Mouse (Mus musculus) splenic B cell, adult 2 months (primary cell): ENCODE measurements around the gene Abhd15.
A peak's percentile ranks its signal among the peaks of the same experiment; 100 is the strongest.

Experiments
- DNase-seq: peaks from one replicate; pipeline ENCODE4 v3.0.0-alpha.2; 2011; ENCODE audit warnings: low read depth, low spot score
- H3K27me3 ChIP-seq: 2 replicates; pipeline ENCODE4 v1.6.1; 2012; ENCODE audit warnings: mild to moderate bottlenecking, low read length, moderate library complexity, mixed read lengths; ENCODE audit not compliant: control insufficient read depth, poor library complexity, insufficient read depth, severe bottlenecking
- H3K36me3 ChIP-seq: 2 replicates; pipeline ENCODE4 v1.6.1; 2012; ENCODE audit warnings: mild to moderate bottlenecking, low read length, moderate library complexity, mixed read lengths; ENCODE audit not compliant: control insufficient read depth, poor library complexity, insufficient read depth, severe bottlenecking

Gene Abhd15

DNA sequence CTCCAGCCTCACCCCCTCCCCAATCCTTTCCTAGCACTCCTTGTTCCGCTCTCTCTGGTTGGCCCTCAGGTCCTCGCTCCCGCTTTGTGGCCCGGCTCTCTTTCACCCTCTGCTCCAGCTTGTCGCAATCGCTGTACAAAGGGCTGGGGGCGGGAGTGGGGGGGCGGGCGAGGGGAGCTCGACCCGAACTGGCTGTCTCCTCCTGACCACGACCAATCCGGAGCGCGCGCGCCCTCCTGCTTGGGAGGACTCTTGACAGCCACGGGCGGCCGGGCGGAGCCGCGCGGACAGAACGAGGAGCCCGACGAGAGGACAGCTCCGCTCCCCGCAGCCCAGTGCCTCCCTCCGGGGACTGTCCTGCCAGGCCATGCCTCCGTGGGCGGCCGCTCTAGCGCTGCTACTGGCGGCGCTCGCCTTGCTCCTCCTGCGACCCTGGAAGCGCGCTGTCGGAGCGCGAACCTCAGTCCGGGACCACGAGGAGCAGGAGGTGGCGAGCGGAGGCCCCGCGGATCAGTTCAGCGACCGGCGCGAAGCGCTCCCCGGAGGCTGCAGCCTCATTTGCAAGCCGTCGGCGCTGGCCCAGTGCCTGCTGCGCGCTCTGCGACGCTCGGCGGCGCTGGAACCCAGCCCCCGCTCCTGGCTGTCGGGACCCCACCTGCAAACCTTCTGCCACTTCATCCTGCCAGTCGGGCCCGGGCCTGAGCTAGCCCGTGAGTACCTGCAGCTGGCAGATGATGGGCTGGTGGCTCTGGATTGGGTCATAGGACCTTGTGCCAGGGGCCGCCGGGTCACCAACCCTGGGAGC lies at the start of gene Abhd15:
Gene Abhd15 (plus strand): TSS at position 290 of the 805 bp plus-strand sequence.
- no peaks in the 10 kb centered on the region for H3K36me3 ChIP-seq
- peak; percentile 67 for DNase-seq

DNA sequence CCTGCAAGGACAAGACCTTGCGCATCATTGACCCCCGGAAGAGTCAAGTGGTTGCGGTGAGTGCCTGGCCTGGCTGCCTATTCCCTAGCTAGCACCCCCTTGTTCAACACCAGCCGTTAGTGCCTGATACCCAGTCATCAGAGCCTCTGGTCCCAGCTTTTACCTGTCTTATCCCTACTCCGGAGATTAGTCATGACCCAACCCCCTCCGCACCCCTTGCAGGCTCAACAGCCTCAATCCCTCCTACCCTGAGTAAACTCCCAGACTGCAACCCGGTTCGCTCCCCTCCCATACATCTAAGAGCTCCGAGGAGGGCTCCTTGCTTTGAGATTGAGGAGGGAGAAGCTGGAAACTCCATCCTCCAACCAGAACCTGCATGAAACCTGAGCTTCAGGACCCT lies 48.4 kb upstream of the Abhd15 start:
- no peak for DNase-seq
- H3K36me3 ChIP-seq: no peaks in the 10 kb centered on the region
- H3K27me3 ChIP-seq: no peaks in the 10 kb centered on the region

More for the DNA sequence above, at the start of gene Abhd15:
- H3K27me3 ChIP-seq: no peaks in the 10 kb centered on the region

DNA sequence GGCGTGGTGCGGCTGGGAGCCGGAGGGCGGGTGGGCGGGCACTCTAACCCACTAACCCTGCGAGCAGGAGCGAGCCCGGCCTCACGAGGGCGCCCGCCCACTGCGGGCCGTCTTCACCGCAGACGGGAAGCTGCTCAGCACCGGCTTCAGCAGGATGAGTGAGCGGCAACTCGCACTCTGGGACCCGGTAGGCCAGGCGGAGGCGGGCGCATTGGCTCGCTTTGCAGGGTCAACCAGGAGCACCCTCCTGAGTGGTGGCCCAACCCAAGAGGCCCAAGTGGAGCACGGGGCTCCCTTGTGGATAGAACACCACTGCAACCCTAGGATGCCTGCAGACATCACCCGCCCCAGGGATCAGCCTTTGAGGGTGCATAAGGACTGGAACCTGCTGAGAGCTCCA lies 47.8 kb upstream of the Abhd15 start:
- no peaks in the 10 kb centered on the region for H3K27me3 ChIP-seq
- no peaks in the 10 kb centered on the region for H3K36me3 ChIP-seq
- DNase-seq: peak; percentile 82

DNA sequence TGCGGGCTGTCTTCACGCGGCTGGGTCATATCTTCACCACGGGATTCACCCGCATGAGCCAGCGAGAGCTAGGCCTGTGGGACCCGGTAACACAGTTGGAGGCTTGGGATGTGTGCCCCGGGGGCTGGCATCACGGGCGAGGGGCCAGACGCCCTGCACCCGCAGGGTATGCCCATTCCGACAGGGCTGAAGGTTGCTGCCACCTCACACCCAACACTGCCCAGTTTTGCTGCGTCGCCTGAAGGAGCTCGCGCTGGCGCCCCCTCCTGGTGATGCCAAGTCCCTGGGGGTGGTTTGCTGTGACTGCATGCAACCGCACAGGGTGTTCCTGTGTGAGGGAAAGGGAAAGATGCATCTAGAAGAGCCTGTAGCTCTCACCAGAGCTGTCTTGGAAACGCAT lies 47.1 kb upstream of the Abhd15 start:
- no peaks in the 10 kb centered on the region for H3K36me3 ChIP-seq
- DNase-seq: peak; percentile 87
- H3K27me3 ChIP-seq: no peaks in the 10 kb centered on the region

DNA sequence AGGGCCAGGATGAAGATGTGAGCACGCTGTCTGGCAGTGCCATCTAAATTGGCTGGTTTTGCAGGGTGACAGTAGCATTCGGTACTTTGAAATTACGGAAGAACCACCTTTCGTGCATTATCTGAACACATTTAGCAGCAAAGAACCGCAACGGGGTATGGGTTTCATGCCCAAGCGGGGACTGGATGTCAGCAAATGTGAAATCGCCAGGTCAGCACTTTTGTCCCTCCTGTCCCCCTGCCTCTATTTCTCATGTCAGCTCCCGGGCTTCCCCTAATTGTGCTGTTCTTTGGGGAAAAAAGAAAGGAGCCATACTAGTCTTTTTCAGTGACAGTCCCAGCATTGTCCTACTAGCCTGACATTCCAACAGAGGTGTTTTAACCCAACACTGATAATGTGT lies 46.5 kb upstream of the Abhd15 start:
- H3K27me3 ChIP-seq: no peaks in the 10 kb centered on the region
- no peaks in the 10 kb centered on the region for H3K36me3 ChIP-seq
- DNase-seq: no peak

DNA sequence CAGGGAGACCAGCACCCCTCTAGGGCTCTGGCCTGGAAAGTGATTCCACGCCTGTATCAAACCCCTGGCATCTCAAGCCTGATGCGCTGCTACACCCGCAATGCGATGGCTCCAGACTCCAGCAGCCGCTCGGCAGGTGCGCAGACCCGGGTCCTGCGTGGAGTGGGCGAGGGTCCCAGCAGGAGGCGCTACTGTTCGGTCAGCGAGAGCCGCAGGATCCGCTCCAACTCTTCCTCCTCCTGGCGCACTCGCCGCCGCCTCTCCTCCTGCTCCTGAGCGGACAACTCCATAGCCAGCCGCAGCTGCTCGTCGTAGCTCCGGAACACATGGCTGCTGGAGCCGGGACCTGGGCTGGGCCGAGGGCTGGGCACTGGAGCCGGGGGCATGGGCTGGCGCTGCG lies 43.5 kb upstream of the Abhd15 start:
- H3K36me3 ChIP-seq: no peaks in the 10 kb centered on the region
- no peaks in the 10 kb centered on the region for H3K27me3 ChIP-seq
- DNase-seq: no peak

DNA sequence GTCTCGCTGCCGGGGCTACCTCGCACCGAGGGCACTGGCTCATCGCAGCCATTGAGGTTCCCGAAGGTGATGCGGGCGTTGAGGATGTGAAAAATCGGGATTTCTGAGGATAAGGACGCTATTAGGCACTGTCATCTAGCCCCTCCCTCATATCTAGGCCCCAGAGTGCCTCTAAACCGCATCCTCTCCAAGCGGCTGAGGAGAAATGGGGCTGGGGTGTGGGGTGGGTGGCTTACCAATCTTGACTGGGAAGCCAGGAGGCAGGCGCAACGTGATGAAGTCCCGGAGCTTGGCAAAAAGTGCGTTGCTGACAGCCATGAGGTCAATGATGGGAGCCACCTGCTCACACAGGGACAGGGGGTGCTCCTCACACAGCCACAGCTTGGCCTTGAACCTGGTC lies 42.1 kb upstream of the Abhd15 start:
- H3K36me3 ChIP-seq: no peaks in the 10 kb centered on the region
- H3K27me3 ChIP-seq: no peaks in the 10 kb centered on the region
- no peak for DNase-seq

DNA sequence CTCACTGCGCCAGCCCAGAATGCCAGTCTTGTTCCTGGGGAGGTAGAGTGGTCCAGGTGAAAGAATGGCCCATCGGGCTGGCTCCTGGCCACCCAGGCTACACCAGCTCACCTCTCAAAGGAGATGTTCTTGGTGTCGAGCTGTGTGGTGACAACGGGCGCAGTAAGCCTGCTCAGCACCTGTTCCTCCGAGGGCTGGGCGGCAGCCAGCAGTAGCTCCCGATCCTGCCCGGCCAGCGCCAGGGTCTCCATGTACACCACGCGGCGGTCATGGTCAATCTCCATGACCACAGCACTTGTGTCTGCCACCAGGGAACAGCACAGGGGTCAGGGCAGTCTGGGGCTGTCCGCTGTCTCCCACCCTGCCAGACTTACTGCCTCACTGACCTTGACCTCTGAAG lies 38.7 kb upstream of the Abhd15 start:
- Histone ChIP-seq H3K36me3 (no peaks in the 10 kb centered on the region), H3K27me3 (no peaks in the 10 kb centered on the region)
- no peak for DNase-seq

DNA sequence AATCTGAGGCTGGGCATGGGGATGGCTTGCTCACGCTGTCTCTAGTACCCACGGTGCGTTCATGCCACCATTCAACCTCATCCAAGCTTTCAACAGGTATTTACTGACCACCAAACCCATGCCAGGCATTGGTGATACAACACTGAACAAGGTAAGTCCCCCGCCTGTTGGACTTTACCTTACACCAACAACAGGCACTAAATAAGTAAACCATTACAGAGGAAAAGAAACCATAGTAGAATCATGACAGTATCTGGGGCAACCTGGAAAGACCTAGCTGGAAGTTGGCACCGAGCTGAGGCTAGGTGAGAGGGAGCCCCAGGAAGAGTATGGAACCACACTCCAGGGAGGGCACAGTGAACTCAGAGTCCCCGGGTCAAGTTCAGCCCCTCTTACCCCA lies 38.0 kb upstream of the Abhd15 start:
- Histone ChIP-seq H3K27me3 (no peaks in the 10 kb centered on the region), H3K36me3 (no peaks in the 10 kb centered on the region)
- no peak for DNase-seq

DNA sequence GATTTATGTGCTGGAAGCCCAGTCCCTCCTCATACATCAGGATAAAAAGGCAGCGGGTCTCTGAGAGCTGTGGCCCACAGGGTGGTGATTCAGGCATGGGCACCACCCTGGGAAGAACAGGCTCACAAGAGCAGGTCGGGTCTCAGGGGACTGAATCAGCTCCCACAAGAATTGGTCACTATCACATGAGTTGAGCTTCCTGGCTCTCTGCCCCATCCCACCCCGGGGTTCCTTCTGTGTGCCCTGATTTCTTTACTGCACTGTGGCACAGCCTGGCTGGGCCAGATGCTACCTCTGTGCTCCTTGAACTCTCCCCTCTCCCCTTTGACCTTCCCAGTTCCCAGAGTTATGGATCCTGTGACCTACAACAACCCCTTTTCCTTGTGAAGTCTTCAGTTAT lies 31.9 kb upstream of the Abhd15 start:
- no peaks in the 10 kb centered on the region for H3K36me3 ChIP-seq
- DNase-seq: no peak
- no peaks in the 10 kb centered on the region for H3K27me3 ChIP-seq

DNA sequence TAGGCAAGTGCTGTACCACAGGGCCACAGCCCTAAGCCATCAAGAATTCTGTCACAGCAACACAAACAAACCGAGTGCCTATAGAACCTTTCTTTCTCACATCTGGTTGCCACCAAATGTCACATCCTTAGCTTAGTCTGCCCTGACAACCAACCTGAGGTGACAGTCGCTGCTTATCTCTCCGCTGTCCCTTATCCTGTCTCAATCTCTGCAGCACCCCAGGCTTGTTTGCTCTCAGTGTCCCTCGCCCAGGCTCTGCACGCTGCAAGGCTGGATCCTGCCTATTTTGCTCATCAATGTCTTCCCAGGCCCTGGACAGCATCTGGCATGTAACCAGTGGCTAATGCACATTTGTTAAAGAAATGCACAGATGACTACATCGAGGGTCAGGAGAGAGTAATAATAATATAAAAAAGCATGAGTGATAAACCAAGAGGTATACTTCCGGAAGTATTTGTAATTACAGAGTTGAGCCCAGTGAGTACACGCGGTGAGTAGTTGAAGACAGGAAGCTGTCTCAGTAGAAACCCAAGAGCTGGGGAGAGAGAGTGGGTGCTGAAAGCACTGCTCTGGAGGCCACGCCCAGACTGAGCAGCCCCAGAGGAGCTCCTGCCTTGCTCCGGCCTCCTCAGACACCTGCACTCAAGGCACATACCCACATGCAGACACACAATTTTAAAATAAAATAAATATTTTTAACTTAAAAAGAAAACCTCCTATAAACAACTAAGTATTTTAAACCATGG lies 31.2 kb upstream of the Abhd15 start:
- H3K36me3 ChIP-seq: no peaks in the 10 kb centered on the region
- no peak for DNase-seq
- no peaks in the 10 kb centered on the region for H3K27me3 ChIP-seq

DNA sequence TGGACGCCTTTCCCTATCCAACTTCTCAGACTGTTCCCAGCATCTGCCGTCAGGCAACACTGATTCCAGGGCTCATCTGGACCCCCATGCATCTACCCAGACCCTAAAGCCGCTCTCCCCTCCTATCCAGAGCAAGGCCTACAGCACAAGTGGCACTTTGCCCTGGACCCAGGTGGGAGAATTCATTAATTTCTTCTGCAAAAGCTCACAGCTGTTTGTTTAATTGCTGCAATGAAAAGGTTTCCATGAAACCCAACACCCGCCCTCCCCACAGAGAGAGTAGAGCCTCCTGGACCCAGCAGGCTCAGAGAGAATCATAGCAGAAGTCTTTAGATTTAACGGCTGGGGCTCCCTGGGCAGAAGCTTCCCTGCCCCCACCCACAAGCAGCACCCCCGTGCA lies 29.7 kb upstream of the Abhd15 start:
- Histone ChIP-seq H3K36me3 (no peaks in the 10 kb centered on the region), H3K27me3 (peaks cover 3% of the 10 kb centered on the region; the same call in 1 of the 2 replicates)
- no peak for DNase-seq

DNA sequence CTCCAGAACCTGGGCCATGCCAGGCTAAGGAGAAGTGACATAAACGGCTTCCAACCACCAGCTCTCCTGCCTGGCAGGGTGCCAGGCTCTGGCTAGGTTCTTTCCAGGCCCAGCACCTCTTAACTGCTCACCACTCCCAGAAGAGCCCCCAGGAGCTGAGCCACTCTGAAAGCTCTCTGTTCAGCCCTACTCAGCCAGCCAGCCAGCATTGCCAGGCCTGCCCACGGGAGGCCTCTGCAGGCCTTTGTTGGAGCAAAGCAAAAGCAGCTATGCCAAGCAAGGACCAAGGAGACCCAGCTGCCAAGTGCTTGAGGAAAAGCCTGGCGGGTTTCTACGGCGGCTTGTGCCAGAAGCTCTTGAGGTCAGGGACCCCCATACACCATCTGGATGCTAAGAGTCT lies 28.1 kb upstream of the Abhd15 start:
- DNase-seq: no peak
- peaks cover 3% of the 10 kb centered on the region; the same call in 1 of the 2 replicates for H3K27me3 ChIP-seq
- H3K36me3 ChIP-seq: no peaks in the 10 kb centered on the region

DNA sequence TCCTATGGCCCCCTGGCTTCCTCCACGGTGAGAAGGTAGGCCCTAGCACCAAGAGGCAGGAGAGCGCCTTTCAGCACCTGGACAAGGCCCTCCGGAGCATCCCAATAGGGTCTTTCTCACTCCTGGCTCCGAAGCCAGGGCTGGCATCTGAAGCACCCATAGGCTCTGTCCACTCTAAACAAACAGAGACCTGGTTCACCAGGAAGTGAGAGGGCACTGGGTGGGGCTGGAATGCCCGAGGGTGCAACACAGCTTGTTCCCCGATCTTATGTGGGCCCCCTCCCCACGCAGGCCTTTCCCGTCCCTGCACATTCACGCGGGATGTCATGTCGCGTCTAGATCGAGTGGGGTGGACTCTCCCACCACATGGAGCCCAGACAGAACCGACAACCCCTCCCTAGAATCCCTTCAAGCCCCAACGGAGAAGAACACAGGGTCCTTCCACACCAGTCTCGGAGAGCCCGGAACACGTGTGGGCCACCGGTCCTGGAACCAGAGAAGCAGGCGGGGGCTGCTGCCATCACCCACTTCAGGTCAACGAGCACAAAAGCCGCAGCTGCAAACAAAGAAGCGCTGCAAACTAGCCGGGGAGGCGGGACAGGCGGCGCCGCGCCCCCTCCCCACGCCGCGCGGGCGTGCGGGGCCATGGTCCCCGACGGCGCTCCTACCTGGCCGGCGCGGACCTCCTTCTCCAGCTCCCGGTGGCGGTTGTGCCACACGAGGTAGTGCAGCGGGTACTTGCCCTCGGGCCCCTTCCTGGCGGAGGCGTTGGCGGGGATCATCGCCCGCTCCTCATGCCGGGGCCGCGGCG lies 25.9 kb upstream of the Abhd15 start:
- DNase-seq: no peak
- no peaks in the 10 kb centered on the region for H3K36me3 ChIP-seq
- peaks cover 3% of the 10 kb centered on the region; the same call in 1 of the 2 replicates for H3K27me3 ChIP-seq
